Mouse (Mus musculus) small intestine, adult 2 months (tissue): ENCODE data around the gene Adgrb3.

ENCODE experiments used
- CTCF ChIP-seq: fragments of 200-500 bp; IDR thresholded peaks from 2 replicates; pipeline ENCODE4 v1.5.1; 2012; ENCODE audit warnings: low read depth, mild to moderate bottlenecking, control low read depth, inconsistent platforms, low read length, moderate library complexity, mixed read lengths; ENCODE audit not compliant: insufficient replicate concordance, insufficient read length; ENCODE audit errors: extremely low read depth
- POLR2A ChIP-seq: fragments of 200-500 bp; IDR thresholded peaks from 2 replicates; pipeline ENCODE4 v1.6.1; 2012; ENCODE audit warnings: low read depth, mild to moderate bottlenecking, control low read depth, inconsistent platforms, low read length, moderate library complexity

GRCm38 (mm10) chr1:25775440-25776130, 53.9 kb downstream of the Adgrb3 start:
- TF ChIP-seq POLR2A, result no peak
- TF ChIP-seq CTCF, result no peak
